Mouse (Mus musculus): Measurements from ENCODE around the gene Prr12.

Prr12 gene

DNA sequence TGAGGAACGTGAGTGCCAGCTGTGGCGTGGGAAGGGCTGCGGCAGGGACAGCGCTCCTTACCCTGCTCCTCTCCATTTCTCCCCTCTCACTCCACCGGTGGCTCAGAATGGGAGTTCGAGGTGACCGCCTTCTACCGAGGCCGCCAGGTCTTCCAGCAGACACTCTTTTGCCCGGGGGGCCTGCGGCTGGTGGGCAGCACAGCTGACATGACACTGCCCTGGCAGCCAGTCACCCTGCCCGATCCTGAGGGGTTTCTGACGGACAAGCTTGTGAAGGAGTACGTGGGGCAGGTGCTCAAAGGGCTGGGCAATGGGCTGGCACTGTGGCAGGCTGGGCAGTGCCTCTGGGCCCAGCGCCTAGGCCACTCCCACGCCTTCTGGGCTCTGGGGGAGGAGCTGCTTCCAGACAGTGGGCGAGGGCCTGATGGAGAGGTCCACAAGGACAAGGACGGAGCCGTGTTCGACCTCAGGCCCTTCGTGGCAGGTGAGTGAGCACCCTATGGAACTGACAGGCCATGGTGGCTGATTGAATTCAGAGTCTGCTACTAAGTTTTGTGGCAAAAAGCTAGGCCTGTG, 52.1 kb downstream of the Prr12 start:
- no peak for DNase-seq (ENCODE audit: low read depth, low spot score)

DNA sequence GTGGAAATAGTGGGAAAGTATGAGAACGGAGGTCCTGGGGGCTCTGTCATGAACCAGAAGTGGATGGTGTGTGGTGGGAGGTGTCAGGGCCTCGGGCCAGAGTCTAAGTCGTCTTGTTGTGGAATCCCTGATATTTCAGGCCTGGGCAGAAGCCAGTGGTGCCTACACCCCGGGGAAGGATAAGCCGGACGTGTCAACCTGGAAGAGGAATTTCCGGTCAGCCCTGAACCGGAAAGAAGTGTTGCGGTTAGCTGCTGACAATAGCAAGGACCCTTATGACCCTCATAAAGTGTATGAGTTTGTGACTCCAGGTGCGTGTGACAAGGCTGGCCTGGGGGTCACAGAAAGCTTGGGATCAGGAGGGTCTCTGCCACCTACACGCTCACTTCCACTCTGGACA, 52.9 kb downstream of the Prr12 start:
- DNase-seq (ENCODE audit: low read depth, low spot score), result no peak

DNA sequence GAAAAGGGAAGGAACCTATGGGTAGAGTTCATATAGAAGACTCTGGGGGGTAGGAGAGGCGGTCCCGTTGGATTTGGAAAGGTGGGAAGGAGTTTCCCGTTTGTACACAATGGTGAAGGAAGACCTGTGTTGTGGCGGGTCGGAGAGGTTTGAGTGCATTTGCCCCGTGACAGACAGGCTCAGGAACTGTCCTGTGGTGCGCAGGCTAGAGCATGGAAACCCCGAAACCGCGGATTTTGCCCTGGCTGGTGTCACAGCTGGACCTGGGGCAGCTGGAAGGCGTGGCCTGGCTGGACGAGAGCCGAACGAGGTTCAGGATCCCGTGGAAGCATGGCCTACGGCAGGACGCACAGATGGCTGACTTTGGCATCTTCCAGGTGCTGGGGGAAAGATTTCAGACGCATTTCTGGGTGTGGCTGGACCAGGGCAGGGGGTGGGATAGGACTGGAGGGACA, 54.2 kb downstream of the Prr12 start, which contains the start of gene Bcl2l12:
TSS of gene Bcl2l12 (minus strand) at position 212 of the 455 bp plus-strand sequence.
- peak; percentile 40 for DNase-seq (ENCODE audit: low read depth, low spot score)

DNA sequence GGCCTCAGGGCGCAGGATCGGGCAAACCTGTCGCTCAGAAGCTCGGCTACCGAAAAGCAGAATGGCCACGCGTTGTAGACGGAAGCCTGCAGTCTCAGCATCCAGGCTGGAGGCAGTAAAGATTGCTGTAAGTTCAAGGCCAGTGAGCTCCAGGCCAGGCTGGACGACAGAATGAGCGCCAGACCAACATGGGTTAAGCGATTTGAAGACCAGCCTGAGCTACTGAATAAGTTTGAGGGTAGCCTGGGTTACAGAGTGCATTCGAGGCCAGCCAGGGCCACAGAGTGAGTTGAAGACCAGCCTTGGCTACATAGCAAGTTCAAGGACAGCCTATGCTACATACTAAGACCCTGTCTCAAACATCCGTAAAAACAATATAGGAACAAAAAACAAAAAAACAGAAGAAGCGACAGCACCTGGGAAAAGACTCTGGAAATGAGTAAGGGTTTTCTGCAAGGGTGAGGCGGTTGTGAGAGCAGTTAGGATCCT, 54.7 kb downstream of the Prr12 start:
- no peak for DNase-seq (ENCODE audit: low read depth, low spot score)

DNA sequence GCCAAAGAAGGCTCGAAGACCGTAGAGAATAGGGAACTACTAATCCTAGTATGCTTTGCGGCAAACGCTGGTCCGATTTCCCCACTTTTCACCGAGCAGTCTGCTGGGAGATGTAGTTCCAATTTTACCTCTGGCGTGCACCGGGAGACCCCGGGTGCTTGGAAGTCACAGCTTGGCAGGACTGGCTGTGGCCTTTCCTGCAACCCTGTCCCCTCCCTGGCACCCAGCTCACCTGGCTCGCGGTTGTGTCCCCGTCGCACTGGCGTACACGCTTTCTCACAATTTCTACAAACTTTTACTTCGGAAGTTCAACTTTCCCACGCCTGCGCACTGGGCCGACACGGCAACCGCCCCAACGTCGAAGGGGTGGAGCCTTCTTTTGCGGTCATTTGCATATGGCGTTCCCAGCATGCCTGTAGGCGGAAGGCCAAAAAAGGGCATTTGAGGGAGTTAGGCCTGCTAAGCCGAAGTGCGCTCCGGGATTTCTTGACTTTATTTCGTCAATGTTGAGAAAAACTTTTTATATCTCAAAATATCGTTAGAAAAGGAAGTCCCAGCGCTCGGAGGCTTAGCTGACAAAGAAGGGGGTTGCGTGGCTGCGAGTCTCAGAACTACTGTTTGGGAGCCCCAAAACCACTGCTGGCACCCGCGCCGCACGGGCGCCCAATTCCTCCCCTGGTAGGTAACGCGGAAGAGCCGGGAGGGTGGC, 55.3 kb downstream of the Prr12 start, which contains the start of gene Irf3:
TSS of gene Irf3 (plus strand) at position 418 of the 709 bp plus-strand sequence.
- peak; percentile 98 for DNase-seq (ENCODE audit: low read depth, low spot score)

DNA sequence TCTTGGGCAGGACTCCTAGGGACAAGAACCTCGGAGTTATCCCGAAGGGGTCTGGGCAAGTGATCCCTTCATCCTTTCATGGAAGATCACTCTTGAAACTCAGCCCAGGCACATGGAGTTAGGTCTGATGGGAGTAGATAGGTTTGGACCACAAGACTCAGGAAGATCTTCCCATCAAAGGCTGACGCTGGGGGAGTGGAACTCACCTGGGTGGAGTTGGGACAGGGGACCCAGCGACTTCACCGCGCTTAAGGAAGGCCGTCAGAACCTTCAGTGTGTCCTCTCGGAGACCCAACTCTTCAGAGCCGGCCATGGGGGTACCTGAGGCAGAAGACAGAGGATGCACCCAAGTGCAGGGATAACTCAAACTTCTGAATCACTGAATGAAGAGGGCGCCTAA, 56.0 kb downstream of the Prr12 start:
- no peak for DNase-seq (ENCODE audit: low read depth, low spot score)

DNA sequence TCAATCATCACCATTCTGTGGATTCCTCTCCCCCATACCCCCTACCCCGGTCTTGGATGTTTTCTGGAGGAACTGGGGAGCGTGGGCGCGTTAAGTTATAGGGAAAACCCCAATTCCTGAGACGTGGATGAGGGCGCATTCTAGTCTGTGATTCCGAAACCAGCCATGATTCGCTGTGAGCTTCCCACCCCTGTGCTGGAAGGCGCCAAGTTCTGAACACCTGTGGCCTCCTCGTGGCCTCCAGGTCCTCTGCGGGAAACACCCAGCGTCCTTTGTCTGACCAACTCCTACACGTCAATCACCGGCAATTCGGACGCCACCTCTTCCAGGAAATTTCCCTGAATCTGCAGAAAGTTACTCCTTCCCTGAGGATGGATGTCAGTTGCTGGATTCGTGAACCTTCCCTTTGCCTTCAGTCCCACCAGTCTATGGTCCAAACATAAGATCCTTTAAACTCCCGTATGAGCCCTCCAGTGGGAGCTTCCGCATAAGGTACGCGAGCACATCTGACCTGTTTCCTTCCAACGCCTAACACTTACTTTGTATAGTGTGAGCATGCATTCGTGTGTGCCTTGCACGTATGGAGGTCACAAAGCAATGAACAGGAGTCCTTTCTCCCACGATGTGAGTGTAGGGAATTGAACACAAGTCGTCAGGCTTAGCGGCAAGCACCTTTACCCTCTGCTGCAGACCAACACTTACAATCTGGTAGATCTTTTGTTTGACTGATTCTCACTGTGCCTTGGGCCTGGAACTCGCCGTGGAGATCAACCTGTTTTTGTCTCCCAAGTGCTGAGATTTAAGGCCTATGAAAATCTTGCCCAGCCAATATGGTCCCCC, 65.6 kb downstream of the Prr12 start:
- DNase-seq (ENCODE audit: low read depth, low spot score), result no peak

DNA sequence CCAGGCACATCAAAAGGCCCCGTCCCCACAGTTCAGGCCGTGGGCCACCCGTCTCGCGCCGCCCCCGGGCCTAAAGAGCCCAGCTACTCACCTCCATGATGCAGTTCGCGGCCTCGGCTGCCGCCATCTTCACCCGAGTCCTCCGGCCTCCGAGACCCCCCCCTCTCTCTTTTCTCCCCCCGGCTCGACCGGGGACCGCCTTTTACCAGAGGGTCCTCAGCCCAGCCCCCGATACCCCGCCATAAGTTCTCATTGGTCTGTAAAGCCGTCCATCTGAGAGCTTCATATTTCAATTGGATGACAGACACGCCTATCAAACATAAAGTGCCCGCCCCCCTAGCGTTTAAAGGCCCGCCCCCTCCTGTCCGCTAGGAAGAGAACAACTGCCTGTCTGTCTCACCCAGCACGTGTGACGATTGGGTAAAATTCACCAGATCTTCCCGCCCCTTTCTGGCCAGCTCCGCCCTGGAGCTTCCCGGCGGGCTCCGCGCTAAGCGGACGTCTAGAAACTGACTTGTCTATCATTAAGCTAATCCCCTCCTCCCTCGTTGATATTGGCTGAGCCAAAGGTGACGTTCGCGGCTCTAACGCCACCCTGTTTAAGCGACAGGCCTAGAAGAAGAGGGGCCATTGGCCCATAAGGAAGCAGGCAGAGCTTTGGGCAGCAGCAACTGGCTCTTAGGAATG, 66.3 kb downstream of the Prr12 start, which contains the start of gene Prmt1:
TSS of gene Prmt1 (minus strand) at position 377 of the 687 bp plus-strand sequence.
- peak; percentile 100 for DNase-seq (ENCODE audit: low read depth, low spot score)

DNA sequence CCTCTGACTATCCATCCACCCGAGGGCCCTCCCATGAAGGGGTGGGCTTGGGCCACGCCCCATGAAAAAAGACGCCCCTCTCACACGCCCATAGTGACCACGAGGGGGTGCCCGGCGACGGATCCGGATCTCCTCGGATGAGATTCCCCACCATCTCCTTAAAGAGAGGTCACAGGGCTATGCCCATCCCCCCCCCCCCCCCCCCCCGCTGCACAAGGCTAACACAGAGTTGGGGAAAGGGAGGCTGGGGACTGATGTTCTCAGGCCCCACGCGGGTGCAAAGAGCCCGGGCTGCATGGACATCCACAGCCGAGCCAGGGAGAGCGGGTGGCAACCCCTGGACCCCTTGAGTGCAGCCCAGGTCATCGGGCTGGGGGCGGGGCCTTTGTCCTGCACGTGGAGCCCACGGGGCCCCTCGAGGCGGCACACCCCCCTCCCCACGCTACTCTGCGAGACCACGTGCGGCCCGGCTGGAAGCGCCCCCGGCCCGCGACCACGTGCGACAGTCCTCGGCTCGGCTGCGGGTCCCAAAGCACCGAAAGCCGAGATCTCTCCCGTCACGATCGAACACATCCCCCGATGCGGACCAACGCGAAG, 67.0 kb downstream of the Prr12 start:
- peak; percentile 69 for DNase-seq (ENCODE audit: low read depth, low spot score)

DNA sequence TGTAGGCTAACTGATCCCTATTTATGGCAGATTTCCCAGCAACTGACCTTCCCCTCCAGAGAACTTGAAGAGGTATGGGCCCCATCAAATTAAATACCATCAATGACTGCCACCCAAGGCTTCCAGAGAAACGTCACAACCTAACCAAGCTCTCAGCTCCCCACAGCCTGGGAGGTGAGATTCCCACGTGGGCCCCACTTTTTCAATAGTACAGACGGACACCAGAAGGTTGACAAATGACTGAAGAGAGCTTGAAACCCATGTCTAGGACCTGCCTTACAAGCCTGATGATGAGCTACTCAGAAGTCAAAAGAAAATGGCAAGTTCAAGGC, 67.9 kb downstream of the Prr12 start:
- DNase-seq (ENCODE audit: low read depth, low spot score), result no peak

DNA sequence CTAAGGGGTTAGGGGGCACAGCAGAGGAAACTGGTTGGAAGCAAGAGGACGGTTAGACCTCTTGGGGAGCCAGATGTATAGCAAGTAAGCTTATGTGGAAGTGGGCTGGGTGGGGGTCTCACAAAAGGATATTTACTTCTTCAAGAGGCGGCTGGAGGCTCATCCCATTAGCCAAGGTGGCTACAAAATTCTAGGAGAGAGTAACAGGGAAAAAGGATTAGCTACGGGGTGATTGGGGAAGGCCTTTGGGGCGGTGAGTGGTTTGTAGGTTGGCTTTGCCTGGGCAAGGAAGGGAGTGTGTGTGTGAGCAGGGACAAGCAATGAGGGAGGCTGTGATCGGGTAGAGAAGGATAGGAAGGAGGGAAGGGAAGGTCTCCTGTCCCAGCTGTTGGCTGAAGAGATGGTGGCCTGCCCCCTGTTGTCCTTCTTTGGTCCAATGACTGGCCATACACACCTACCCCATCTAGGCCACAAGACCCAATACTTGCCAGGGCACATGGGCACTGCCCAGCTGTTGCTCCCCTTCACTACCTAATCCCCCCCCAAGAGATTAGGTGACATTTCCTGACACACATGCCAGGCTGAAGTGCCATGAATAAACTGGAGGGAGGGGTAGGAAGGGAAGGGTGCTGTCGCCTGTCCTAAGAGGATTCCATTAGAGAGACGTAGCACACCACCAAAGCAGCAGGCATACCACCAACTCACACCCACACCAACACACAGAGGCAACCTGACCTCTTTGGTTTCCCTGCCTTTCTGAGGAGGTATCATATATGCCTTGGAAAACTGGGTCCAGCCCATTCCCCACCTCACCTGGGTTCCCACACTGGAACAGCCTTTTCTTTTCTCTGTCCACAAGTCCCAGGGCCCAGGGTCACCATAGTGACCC, 68.5 kb downstream of the Prr12 start:
- DNase-seq (ENCODE audit: low read depth, low spot score), result no peak

DNA sequence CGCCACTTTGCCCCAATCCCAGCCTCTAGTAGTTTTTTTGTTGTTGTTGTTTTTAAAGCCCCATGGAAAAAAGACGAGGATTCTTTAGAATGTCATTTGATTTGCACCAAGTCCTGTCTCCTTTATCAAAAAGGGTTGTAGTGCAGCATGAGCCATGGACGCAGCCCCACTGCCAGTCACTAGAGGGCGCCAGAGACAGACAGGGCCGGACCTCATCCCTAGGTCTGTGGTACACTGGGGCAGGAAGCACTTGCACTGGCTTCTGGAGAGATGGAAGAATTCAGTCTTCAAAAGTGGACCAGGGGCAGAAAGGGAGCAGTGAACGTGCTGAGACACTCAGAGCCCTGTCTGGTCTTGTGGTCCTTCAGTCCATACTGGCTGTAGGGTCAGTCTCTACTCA, 69.6 kb downstream of the Prr12 start:
- DNase-seq (ENCODE audit: low read depth, low spot score), result peak; percentile 82

DNA sequence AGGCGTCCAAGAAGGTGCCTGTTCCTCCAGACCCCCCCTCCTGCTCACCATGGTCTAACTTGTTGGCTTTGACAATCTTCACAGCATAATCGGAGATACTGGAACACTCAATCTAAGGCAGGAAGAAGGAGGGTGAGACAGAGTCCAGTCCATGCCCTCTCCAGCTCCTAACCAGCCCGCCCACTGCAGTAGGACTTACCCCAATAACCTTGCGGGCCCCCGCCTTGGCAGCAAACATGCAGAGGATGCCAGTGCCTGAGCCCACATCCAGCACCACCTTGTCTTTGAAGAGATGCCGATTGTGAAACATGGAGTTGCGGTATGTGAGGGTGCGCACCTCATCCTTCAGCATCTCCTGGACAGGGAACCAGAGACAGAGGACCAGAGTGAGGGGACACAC, 71.1 kb downstream of the Prr12 start:
- DNase-seq (ENCODE audit: low read depth, low spot score), result no peak

DNA sequence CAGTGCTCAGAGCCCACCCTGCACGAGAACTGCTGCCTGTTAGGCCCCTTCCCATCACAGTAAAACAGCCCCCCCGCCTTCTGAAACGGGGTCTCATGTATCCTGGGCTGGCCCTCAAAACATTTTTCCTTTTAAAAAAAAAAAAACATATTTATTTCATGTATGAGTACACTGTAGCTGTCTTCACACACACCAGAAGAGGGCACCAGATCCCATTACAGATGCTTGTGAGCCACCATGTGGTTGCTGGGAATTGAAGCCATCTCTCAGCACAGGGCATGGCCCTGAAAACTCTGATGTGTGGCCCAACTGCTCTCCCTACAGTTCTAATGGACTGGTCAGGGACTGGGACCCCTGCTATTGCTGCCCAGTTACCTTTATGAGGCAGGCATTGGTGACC, 74.4 kb downstream of the Prr12 start:
- no peak for DNase-seq (ENCODE audit: low read depth, low spot score)

All from CD4-positive helper T cell, adult 2 months (primary cell).